Mouse (Mus musculus): ENCODE data around the gene Zfp882.

GRCm38 (mm10) chr8:71926551-71926950, 18.1 kb downstream of the Zfp882 start:
- TF ChIP-seq ZKSCAN1 (IDR thresholded peaks at IDR 0.05; ENCODE audit: low read depth, low read length), result no peak
- TF ChIP-seq MAFK (IDR thresholded peaks at IDR 0.05; ENCODE audit: borderline replicate concordance, low read depth, low read length), result no peak

Data from MEL (cell line).